Mouse (Mus musculus): ENCODE data around the gene Tysnd1. TPM values are rescaled to one million over a fixed set of nuclear protein-coding genes. Genes with fewer than 3 reads are reported as not detected.
A peak's percentile ranks its signal among the peaks of the same experiment; 100 is the strongest.

Tysnd1 gene
- polyA plus RNA-seq, 1 experiment: 11.2 TPM

GRCm38 (mm10) chr10:61747302-61747701 is 52.0 kb downstream of the Tysnd1 start:
- Histone ChIP-seq H3K36me3 (ENCODE audit: control insufficient read depth, insufficient read depth, low read length, poor library complexity, severe bottlenecking) (no peaks in the 10 kb centered on the region), H3K27ac (ENCODE audit: insufficient read depth, low read length) (no peak overlapping the region)
- TF ChIP-seq CTCF (IDR thresholded peaks at IDR 0.05; ENCODE audit: low read depth, low read length) (no peak), EP300 (IDR thresholded peaks at IDR 0.05; ENCODE audit: insufficient read depth, low read depth, low read length) (no peak), POLR2A (IDR thresholded peaks at IDR 0.05; ENCODE audit: insufficient read depth, low read length) (no peak)

DNA sequence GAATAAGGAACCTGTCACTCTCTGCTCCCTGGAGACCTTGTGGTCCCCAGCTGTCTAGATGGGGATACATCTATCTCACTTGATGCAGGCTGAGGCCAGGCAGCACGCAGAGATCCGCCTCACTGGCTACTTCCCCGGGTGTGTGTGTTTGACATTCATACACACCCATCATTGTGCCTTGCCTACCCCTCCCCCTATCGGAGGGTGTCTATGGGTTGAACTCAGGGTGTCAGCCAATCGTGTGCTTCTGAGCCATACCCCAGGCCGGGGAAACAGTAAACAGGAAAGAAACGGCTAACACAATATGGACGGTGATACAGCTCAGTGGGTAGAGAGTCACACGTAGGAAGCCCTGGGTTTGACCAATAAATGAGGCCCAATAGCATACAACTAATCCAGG is 54.7 kb downstream of the Tysnd1 start:
- no peaks in the 10 kb centered on the region for H3K4me1 ChIP-seq (ENCODE audit: control insufficient read depth, insufficient read depth, low read length)
- no peaks in the 10 kb centered on the region for H3K9me3 ChIP-seq (replicated peaks; ENCODE audit: control insufficient read depth, insufficient read depth, low read length, poor library complexity, severe bottlenecking)
- H3K36me3 ChIP-seq (ENCODE audit: control insufficient read depth, insufficient read depth, low read length, poor library complexity, severe bottlenecking): no peaks in the 10 kb centered on the region
- H3K4me3 ChIP-seq (ENCODE audit: low read depth, low read length): no peak overlapping the region
- TF ChIP-seq EP300 (IDR thresholded peaks at IDR 0.05; ENCODE audit: insufficient read depth, low read depth, low read length) (peak; percentile 43; the same call in 1 of the 2 replicates), CTCF (IDR thresholded peaks at IDR 0.05; ENCODE audit: low read depth, low read length) (no peak), POLR2A (IDR thresholded peaks at IDR 0.05; ENCODE audit: insufficient read depth, low read length) (no peak)
- no peak overlapping the region for H3K27ac ChIP-seq (ENCODE audit: insufficient read depth, low read length)
- H3K9ac ChIP-seq (ENCODE audit: low read depth, poor library complexity, severe bottlenecking): no peak overlapping the region
- no peaks in the 10 kb centered on the region for H3K27me3 ChIP-seq (ENCODE audit: control insufficient read depth, insufficient read depth, low read length, poor library complexity, severe bottlenecking)

More at GRCm38 (mm10) chr10:61747302-61747701, 52.0 kb downstream of the Tysnd1 start:
- no peak overlapping the region for H3K4me3 ChIP-seq (ENCODE audit: low read depth, low read length)
- no peaks in the 10 kb centered on the region for H3K9me3 ChIP-seq (replicated peaks; ENCODE audit: control insufficient read depth, insufficient read depth, low read length, poor library complexity, severe bottlenecking)
- no peaks in the 10 kb centered on the region for H3K4me1 ChIP-seq (ENCODE audit: control insufficient read depth, insufficient read depth, low read length)
- H3K27me3 ChIP-seq (ENCODE audit: control insufficient read depth, insufficient read depth, low read length, poor library complexity, severe bottlenecking): no peaks in the 10 kb centered on the region
- no peak overlapping the region for H3K9ac ChIP-seq (ENCODE audit: low read depth, poor library complexity, severe bottlenecking)

DNA sequence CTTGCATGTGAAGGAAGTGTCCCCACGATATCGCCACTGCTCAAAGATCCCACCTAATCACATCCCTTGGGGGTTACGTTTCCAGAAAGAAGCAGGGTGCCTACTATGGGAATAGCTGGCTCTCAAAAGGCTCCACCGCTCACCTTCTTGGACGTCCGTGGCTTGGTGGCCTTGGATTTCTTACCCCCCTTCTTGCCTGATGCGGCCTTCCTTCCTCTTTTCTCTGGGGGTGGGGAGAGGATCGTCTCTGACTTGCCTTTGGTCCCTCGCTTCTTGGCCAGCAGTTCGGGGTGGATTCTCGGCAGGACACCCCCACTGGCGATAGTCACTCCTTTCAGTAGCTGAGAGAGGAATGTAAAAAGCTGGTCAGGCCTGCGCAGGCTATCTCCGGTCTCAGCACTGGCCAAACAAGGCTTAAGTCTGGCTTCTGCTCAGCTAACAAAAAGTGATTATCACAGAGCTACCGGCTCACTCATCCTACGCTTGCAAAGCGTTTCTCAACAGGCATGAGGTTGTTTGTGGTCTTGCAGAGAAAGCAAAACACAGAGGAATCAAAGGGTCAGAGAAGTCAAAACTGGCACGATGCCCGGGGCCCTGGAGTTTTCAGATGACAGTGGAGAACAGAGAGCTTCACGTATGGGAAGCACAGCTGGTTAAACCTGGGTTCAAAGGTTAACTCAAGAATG is 56.4 kb downstream of the Tysnd1 start:
- Histone ChIP-seq H3K4me3 (ENCODE audit: low read depth, low read length) (no peak overlapping the region), H3K9ac (ENCODE audit: low read depth, poor library complexity, severe bottlenecking) (no peak overlapping the region), H3K9me3 (replicated peaks; ENCODE audit: control insufficient read depth, insufficient read depth, low read length, poor library complexity, severe bottlenecking) (no peaks in the 10 kb centered on the region), H3K27me3 (ENCODE audit: control insufficient read depth, insufficient read depth, low read length, poor library complexity, severe bottlenecking) (no peaks in the 10 kb centered on the region), H3K4me1 (ENCODE audit: control insufficient read depth, insufficient read depth, low read length) (no peaks in the 10 kb centered on the region), H3K27ac (ENCODE audit: insufficient read depth, low read length) (no peak overlapping the region), H3K36me3 (ENCODE audit: control insufficient read depth, insufficient read depth, low read length, poor library complexity, severe bottlenecking) (no peaks in the 10 kb centered on the region)
- TF ChIP-seq POLR2A (IDR thresholded peaks at IDR 0.05; ENCODE audit: insufficient read depth, low read length): no peak

Other genes with a start within 250 kb of the Tysnd1 start
- gene Eif4ebp2, start 242.9 kb upstream of the Tysnd1 start, polyA plus RNA-seq (2011; ENCODE audit: insufficient read depth, insufficient read length, low read depth, missing spikeins): 207 and 210 TPM in 2 replicates
- gene Lrrc20, start 219.7 kb upstream of the Tysnd1 start, polyA plus RNA-seq (2011; ENCODE audit: insufficient read depth, insufficient read length, low read depth, missing spikeins): 5.8 and 6.4 TPM in 2 replicates
- gene Npffr1, start 100.0 kb upstream of the Tysnd1 start, polyA plus RNA-seq (2011; ENCODE audit: insufficient read depth, insufficient read length, low read depth, missing spikeins): 0.79 and 1.3 TPM in 2 replicates
- gene Ppa1, start 47.0 kb upstream of the Tysnd1 start, polyA plus RNA-seq (2011; ENCODE audit: insufficient read depth, insufficient read length, low read depth, missing spikeins): 149 and 150 TPM in 2 replicates
- gene Sar1a, start 15.2 kb upstream of the Tysnd1 start, polyA plus RNA-seq (2011; ENCODE audit: insufficient read depth, insufficient read length, low read depth, missing spikeins): 131 and 136 TPM in 2 replicates
- 8.2 and 9.5 TPM in 2 replicates for gene Aifm2, start 19.7 kb downstream of the Tysnd1 start, polyA plus RNA-seq (2011; ENCODE audit: insufficient read depth, insufficient read length, low read depth, missing spikeins)
- gene H2afy2, start 88.6 kb downstream of the Tysnd1 start, polyA plus RNA-seq (2011; ENCODE audit: insufficient read depth, insufficient read length, low read depth, missing spikeins): 16.8 and 21.6 TPM in 2 replicates